Mouse (Mus musculus): ENCODE measurements around the gene Serinc5. TPM values are rescaled to one million over a fixed set of nuclear protein-coding genes. Genes with fewer than 3 reads are reported as not detected.

Gene Serinc5
- total RNA-seq, 2 experiments from 2014 or later, result 62.3 to 62.4 TPM

GRCm38 (mm10) chr13:92711821-92712220 lies 100.9 kb downstream of the Serinc5 start:
- no peak for TF ChIP-seq CTCF (IDR thresholded peaks at IDR 0.05)
- no peak for DNase-seq (ENCODE audit: extremely low spot score in 1 of 2, low spot score in 2 of 2)
- intact Hi-C loops (cut with DNase I), result no loop called here
- no peak overlapping the region for H3K4me3 ChIP-seq
- H3K27ac ChIP-seq, result no peak overlapping the region

DNA sequence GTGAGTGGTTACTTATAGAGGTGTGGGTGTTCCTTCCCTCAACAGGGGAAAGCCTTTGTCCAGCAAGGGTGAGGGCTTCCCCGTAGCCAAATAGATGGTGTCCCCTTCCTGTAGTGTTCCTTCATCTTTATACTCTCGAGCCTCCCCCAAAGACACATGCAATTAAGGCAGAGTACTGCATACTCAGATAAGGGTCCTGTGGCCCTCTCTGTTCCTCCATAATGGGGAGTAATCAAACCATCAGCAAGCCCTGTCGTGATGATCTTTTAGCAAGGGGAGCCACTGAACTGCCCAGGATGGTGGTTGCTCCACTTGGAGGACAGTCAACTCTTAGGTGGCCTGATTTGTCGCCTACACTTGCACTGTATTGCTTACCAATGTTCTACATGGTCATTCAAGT lies 101.7 kb downstream of the Serinc5 start:
- DNase-seq (ENCODE audit: extremely low spot score in 1 of 2, low spot score in 2 of 2), result no peak
- Histone ChIP-seq H3K27ac (no peak overlapping the region), H3K4me3 (no peak overlapping the region)
- no peak for TF ChIP-seq CTCF (IDR thresholded peaks at IDR 0.05)
- intact Hi-C loops (cut with DNase I), result no loop called here

DNA sequence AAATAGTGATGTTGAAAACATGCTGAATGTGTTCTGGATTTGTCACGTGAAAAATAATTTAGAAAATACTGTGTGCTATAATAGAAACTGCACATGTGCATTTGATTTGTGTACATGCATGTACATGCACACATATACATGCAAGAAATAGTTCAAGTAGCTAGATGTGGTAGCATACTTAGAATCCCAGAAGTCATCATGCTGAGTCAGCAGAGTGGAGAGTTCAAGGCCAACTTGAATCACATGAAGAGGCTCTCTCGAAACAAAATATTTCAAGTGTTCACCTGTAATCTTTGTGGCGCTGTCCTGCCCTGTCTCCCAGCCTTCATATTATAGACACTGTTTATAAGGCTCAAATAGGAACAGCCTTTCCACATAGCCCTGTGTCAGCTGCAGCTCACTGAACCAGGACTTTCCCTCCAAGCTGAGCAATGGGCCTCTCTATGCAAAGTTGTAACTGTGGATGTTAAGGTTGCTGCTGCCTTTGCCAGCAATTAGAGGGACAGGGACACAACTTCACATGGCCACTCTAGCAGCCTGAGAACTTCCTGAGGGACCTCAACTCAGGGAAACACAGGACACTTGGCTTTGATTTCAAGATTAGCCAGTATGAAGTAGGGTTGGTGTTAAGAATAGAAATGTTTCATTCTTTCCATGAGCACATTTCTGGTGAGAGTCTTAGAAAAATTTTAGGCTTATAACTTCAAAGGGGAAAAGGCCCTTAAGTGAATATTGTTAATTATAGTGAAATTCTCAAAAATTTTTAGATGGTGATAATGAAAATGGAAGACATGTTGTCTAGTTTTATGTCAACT lies 107.2 kb downstream of the Serinc5 start:
- no peak for TF ChIP-seq CTCF (IDR thresholded peaks at IDR 0.05)
- Histone ChIP-seq H3K4me3 (no peak overlapping the region), H3K27ac (no peak overlapping the region)
- intact Hi-C loops (cut with DNase I), result no loop called here
- DNase-seq (ENCODE audit: extremely low spot score in 1 of 2, low spot score in 2 of 2), result no peak

DNA sequence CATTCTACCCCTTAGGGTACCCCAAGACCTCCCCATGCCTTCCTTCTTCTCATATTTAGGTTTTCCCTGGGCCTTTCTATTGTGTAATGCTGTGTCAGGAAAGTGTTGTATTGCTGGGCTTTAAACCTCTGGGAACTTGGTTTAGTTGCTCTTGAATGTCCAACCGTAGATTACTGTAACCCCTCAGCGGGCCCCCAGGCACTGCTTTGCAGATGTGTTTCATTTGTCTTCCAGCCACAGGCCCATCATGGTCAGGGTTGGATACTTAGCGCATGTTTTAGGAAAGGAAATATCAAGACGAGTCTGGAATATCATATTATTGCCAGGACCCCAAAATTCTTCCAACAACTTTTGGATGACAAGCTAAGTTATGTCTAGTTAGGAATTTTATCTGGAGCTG lies 110.1 kb downstream of the Serinc5 start:
- H3K4me3 ChIP-seq, result no peak overlapping the region
- H3K27ac ChIP-seq, result no peak overlapping the region
- intact Hi-C loops (cut with DNase I), result no loop called here

GRCm38 (mm10) chr13:92722389-92722788 lies 111.5 kb downstream of the Serinc5 start:
- intact Hi-C loops (cut with DNase I), result no loop called here
- no peak overlapping the region for H3K4me3 ChIP-seq
- H3K27ac ChIP-seq, result no peak overlapping the region
- no peak for DNase-seq (ENCODE audit: extremely low spot score in 1 of 2, low spot score in 2 of 2)
- no peak for TF ChIP-seq CTCF (IDR thresholded peaks at IDR 0.05)

More for the DNA sequence above, 110.1 kb downstream of the Serinc5 start:
- no peak for DNase-seq (ENCODE audit: extremely low spot score in 1 of 2, low spot score in 2 of 2)
- no peak for TF ChIP-seq CTCF (IDR thresholded peaks at IDR 0.05)

DNA sequence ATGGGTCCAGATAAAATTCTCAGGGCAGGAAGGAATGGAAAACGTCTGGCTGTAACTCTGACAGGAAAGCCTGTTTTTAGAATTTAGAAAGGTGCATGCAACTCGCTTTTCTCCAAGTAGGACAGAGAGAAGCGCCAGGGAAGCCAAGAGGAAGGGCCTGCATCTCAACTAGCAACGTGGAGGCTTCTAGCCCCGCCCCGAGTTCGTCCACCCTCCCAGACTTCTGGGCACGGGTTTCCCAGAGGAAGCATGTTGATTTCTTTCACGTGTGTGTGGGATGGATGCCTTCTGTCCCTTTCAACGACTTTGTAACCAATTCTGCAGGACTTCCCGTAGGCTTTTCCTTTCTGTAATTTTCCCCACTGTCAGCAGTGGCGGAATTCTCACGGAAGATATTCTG lies 118.9 kb downstream of the Serinc5 start:
- intact Hi-C loops (cut with DNase I), result no loop called here
- Histone ChIP-seq H3K4me3 (no peak overlapping the region), H3K27ac (no peak overlapping the region)
- no peak for DNase-seq (ENCODE audit: extremely low spot score in 1 of 2, low spot score in 2 of 2)
- no peak for TF ChIP-seq CTCF (IDR thresholded peaks at IDR 0.05)

- H3K27ac ChIP-seq, result no peak overlapping the region
Observed at GRCm38 (mm10) chr13:92731811-92732210, 120.9 kb downstream of the Serinc5 start.

DNA sequence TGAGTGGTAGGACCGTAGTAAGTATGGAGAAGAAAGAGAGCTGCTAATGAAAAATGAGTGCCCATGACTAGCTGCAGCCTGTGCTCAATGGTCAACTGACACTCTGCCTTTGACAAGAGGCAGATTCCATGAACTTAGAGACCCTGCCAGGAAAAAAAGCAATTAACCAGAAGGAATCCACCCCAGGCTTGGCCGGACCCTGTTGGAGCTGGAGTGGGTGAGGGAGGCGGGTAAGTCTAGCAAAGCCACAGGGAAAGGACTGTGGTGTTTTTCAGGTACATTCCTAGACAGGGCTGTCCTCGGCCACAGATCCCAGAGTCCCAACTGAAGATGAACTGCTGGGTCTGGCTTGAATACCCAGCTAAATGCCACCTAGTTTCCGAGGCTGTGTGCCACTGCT lies 121.9 kb downstream of the Serinc5 start:
- H3K27ac ChIP-seq, result no peak overlapping the region
- H3K4me3 ChIP-seq, result no peak overlapping the region
- DNase-seq (ENCODE audit: extremely low spot score in 1 of 2, low spot score in 2 of 2), result no peak
- TF ChIP-seq CTCF (IDR thresholded peaks at IDR 0.05), result no peak
- intact Hi-C loops (cut with DNase I), result no loop called here

More at GRCm38 (mm10) chr13:92731811-92732210, 120.9 kb downstream of the Serinc5 start:
- DNase-seq (ENCODE audit: extremely low spot score in 1 of 2, low spot score in 2 of 2), result no peak
- TF ChIP-seq CTCF (IDR thresholded peaks at IDR 0.05), result no peak
- H3K4me3 ChIP-seq, result no peak overlapping the region
- intact Hi-C loops (cut with DNase I), result no loop called here

GRCm38 (mm10) chr13:92733252-92733651 lies 122.4 kb downstream of the Serinc5 start:
- Histone ChIP-seq H3K27ac (no peak overlapping the region), H3K4me3 (no peak overlapping the region)
- DNase-seq (ENCODE audit: extremely low spot score in 1 of 2, low spot score in 2 of 2), result peak; percentile 40 to 52
- TF ChIP-seq CTCF (IDR thresholded peaks at IDR 0.05), result peak; percentile 52
- intact Hi-C loops (cut with DNase I), result no loop called here

GRCm38 (mm10) chr13:92733741-92734140 lies 122.8 kb downstream of the Serinc5 start:
- intact Hi-C loops (cut with DNase I), result no loop called here
- TF ChIP-seq CTCF (IDR thresholded peaks at IDR 0.05), result no peak
- Histone ChIP-seq H3K4me3 (no peak overlapping the region), H3K27ac (no peak overlapping the region)
- DNase-seq (ENCODE audit: extremely low spot score in 1 of 2, low spot score in 2 of 2), result no peak

DNA sequence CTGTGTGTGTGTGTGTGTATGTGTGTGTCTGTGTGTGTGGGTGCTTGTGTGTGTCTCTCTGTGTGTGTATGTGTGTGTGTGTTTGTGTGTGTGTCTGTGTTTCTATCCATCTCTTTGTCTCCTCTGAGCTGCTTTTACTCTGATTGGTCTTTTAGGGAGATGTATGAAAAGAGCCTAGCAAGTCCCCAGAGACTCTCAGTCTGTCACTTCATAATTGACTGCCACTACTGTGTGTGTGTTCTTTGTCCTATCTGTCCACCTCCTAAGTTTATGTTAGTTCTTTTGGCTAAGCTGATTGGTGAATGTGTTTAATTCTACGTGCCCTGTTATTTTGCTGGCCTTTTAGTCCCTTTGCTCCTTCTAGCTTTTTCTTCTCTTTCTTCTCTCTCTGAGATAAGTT lies 124.8 kb downstream of the Serinc5 start:
- DNase-seq (ENCODE audit: extremely low spot score in 1 of 2, low spot score in 2 of 2), result no peak
- Histone ChIP-seq H3K27ac (no peak overlapping the region), H3K4me3 (no peak overlapping the region)
- intact Hi-C loops (cut with DNase I), result no loop called here
- no peak for TF ChIP-seq CTCF (IDR thresholded peaks at IDR 0.05)

DNA sequence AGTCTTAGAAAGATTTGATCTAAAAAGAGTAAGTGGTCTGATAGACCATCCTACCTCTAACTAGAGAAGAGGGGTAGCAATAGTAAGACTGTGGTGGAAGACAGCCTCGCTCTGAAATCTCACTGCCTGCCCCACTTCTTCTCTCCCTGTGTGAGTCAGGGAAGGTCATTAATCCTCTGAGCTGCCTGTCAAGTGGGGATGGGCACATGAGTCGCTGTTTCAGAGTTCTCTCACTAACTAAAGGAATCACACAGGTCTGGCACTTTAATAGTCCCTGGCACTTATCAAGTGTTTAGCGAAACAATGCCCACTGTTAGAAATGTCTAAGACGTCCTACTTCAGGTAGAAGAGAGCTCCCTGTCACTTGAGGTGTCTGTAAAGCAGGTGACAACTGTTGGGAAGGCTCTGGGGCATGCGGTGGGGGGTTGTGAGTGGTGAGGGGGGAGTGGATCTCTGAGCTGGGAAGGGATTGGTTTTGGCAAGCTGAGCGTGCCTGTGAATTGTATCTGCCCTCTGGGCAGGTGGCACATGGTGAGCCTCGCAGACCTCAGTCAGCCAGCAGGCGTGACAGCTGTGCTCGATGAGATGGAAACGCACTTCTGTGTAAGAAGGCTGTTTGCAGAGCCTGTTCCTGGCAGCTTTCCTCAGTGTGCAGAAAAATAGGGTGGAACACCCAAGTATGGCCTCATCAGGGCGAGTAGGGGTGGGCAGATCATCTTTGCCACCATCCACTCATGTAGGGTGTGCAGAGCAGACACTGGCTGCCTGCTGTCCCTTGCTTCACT lies 125.8 kb downstream of the Serinc5 start:
- no peak for DNase-seq (ENCODE audit: extremely low spot score in 1 of 2, low spot score in 2 of 2)
- no peak for TF ChIP-seq CTCF (IDR thresholded peaks at IDR 0.05)
- Histone ChIP-seq H3K4me3 (no peak overlapping the region), H3K27ac (no peak overlapping the region)
- intact Hi-C loops (cut with DNase I), result no loop called here

Measured in left cerebral cortex, adult 2 months (tissue).